Mouse (Mus musculus): Measurements from ENCODE around the gene Erp29. TPM values are rescaled to one million over a fixed set of nuclear protein-coding genes. Genes with fewer than 3 reads are reported as not detected.
A peak's percentile ranks its signal among the peaks of the same experiment; 100 is the strongest.
"Not testable (repeated sequence)": the region's sequence is repeated elsewhere in the genome, so short reads cannot be mapped to it uniquely, and the experiment has no call there.

Erp29 gene
- polyA plus RNA-seq (2015; fragmentation: Nextera tagmentation; extraction: Ambion mirVana), result 158 and 161 TPM in 2 replicates

- ATAC-seq (ENCODE audit: low FRiP score, low read depth), result peak; percentile 95
- no peaks in the 10 kb centered on the region for H3K9me3 ChIP-seq
- H3K4me2 ChIP-seq (replicated peaks), result peak within 1 kb of the TSS; percentile 91
These were observed at the start of gene Erp29 for GRCm38 (mm10) chr5:121452026-121452869. TSS of gene Erp29 (minus strand) at chr5:121452506.

GRCm38 (mm10) chr5:121501424-121501996 lies 49.2 kb upstream of the Erp29 start:
- H3K4me2 ChIP-seq (replicated peaks); H3K27ac ChIP-seq; H3K9ac ChIP-seq; H3K4me3 ChIP-seq; H3K36me3 ChIP-seq; H3K27me3 ChIP-seq; ATAC-seq (ENCODE audit: low FRiP score, low read depth); H3K4me1 ChIP-seq; H3K9me3 ChIP-seq: not testable (repeated sequence)
- WGBS, result 69% methylated on average over 10 of the region's 17 CpGs

More at GRCm38 (mm10) chr5:121452026-121452869, at the start of gene Erp29:
- Histone ChIP-seq H3K27me3 (no peaks in the 10 kb centered on the region), H3K4me3 (peak within 1 kb of the TSS; percentile 95), H3K36me3 (peaks cover 28% of the 10 kb centered on the region), H3K9ac (peak within 1 kb of the TSS; percentile 97), H3K27ac (peak within 1 kb of the TSS; percentile 93), H3K4me1 (peaks cover 28% of the 10 kb centered on the region)
- under 1% methylated on average over 90 of the region's 97 CpGs for WGBS

GRCm38 (mm10) chr5:121500719-121501118 lies 48.4 kb upstream of the Erp29 start:
- ATAC-seq (ENCODE audit: low FRiP score, low read depth), result no peak
- no peaks in the 10 kb centered on the region for H3K4me1 ChIP-seq
- H3K4me2 ChIP-seq (replicated peaks), result no peak overlapping the region
- H3K9me3 ChIP-seq, result no peaks in the 10 kb centered on the region
- H3K27ac ChIP-seq, result no peak overlapping the region
- H3K27me3 ChIP-seq, result no peaks in the 10 kb centered on the region
- H3K4me3 ChIP-seq, result no peak overlapping the region
- H3K9ac ChIP-seq, result no peak overlapping the region
- no peaks in the 10 kb centered on the region for H3K36me3 ChIP-seq
- WGBS, result 77% methylated on average over 7 of the region's 7 CpGs

- no peaks in the 10 kb centered on the region for H3K27me3 ChIP-seq
- no peak overlapping the region for H3K4me3 ChIP-seq
- no peaks in the 10 kb centered on the region for H3K4me1 ChIP-seq
- H3K9ac ChIP-seq, result no peak overlapping the region; the same call in 1 of the 2 replicates
- no peaks in the 10 kb centered on the region for H3K9me3 ChIP-seq
- no peak overlapping the region for H3K27ac ChIP-seq
- H3K36me3 ChIP-seq, result no peaks in the 10 kb centered on the region
- H3K4me2 ChIP-seq (replicated peaks), result no peak overlapping the region
- WGBS, result 57% methylated on average over 8 of the region's 8 CpGs
- no peak for ATAC-seq (ENCODE audit: low FRiP score, low read depth)
These were observed 41.0 kb upstream of the Erp29 start for GRCm38 (mm10) chr5:121493305-121493704.

GRCm38 (mm10) chr5:121484801-121485200 lies 32.5 kb upstream of the Erp29 start:
- H3K27me3 ChIP-seq, result no peaks in the 10 kb centered on the region
- H3K4me2 ChIP-seq (replicated peaks), result no peak overlapping the region
- no peak overlapping the region for H3K9ac ChIP-seq
- H3K4me3 ChIP-seq, result no peak overlapping the region
- 87% methylated on average over 5 of the region's 5 CpGs for WGBS
- ATAC-seq (ENCODE audit: low FRiP score, low read depth), result no peak
- no peak overlapping the region for H3K27ac ChIP-seq
- no peaks in the 10 kb centered on the region for H3K9me3 ChIP-seq
- no peaks in the 10 kb centered on the region for H3K36me3 ChIP-seq
- H3K4me1 ChIP-seq, result no peaks in the 10 kb centered on the region

- Histone ChIP-seq H3K9ac (no peak overlapping the region), H3K27ac (no peak overlapping the region), H3K4me3 (no peak overlapping the region), H3K9me3 (no peaks in the 10 kb centered on the region), H3K27me3 (no peaks in the 10 kb centered on the region), H3K4me2 (replicated peaks) (no peak overlapping the region), H3K36me3 (no peaks in the 10 kb centered on the region), H3K4me1 (no peaks in the 10 kb centered on the region)
- 38% methylated on average over 3 of the region's 3 CpGs for WGBS
- ATAC-seq (ENCODE audit: low FRiP score, low read depth), result no peak
These were observed 25.4 kb upstream of the Erp29 start for GRCm38 (mm10) chr5:121477680-121478079.

- no peak overlapping the region for H3K4me3 ChIP-seq
These were observed 23.7 kb upstream of the Erp29 start for GRCm38 (mm10) chr5:121476040-121476439.

GRCm38 (mm10) chr5:121474610-121475009 lies 22.3 kb upstream of the Erp29 start:
- no peak for ATAC-seq (ENCODE audit: low FRiP score, low read depth)

More at GRCm38 (mm10) chr5:121476040-121476439, 23.7 kb upstream of the Erp29 start:
- Histone ChIP-seq H3K9me3 (no peaks in the 10 kb centered on the region), H3K4me1 (no peaks in the 10 kb centered on the region), H3K36me3 (no peaks in the 10 kb centered on the region), H3K27me3 (no peaks in the 10 kb centered on the region), H3K4me2 (replicated peaks) (no peak overlapping the region), H3K9ac (no peak overlapping the region), H3K27ac (no peak overlapping the region)
- 79% methylated on average over 1 of the region's 1 CpGs for WGBS
- ATAC-seq (ENCODE audit: low FRiP score, low read depth), result no peak

GRCm38 (mm10) chr5:121472411-121472810 lies 20.1 kb upstream of the Erp29 start:
- no peaks in the 10 kb centered on the region for H3K4me1 ChIP-seq
- no peak overlapping the region for H3K4me3 ChIP-seq
- no peaks in the 10 kb centered on the region for H3K36me3 ChIP-seq
- no peak overlapping the region for H3K27ac ChIP-seq
- no peak overlapping the region for H3K4me2 ChIP-seq (replicated peaks)
- no peaks in the 10 kb centered on the region for H3K9me3 ChIP-seq
- WGBS, result 87% methylated on average over 2 of the region's 2 CpGs
- no peaks in the 10 kb centered on the region for H3K27me3 ChIP-seq
- ATAC-seq (ENCODE audit: low FRiP score, low read depth), result no peak
- no peak overlapping the region for H3K9ac ChIP-seq

More at GRCm38 (mm10) chr5:121474610-121475009, 22.3 kb upstream of the Erp29 start:
- Histone ChIP-seq H3K36me3 (no peaks in the 10 kb centered on the region), H3K27me3 (no peaks in the 10 kb centered on the region), H3K27ac (no peak overlapping the region), H3K4me1 (no peaks in the 10 kb centered on the region), H3K4me3 (no peak overlapping the region), H3K9me3 (no peaks in the 10 kb centered on the region), H3K9ac (no peak overlapping the region), H3K4me2 (replicated peaks) (no peak overlapping the region)
- WGBS, result 82% methylated on average over 7 of the region's 7 CpGs

GRCm38 (mm10) chr5:121469566-121469965 lies 17.3 kb upstream of the Erp29 start:
- WGBS, result 13% methylated on average over 3 of the region's 3 CpGs
- no peaks in the 10 kb centered on the region for H3K9me3 ChIP-seq
- H3K4me3 ChIP-seq, result no peak overlapping the region
- no peaks in the 10 kb centered on the region for H3K27me3 ChIP-seq
- no peak overlapping the region for H3K9ac ChIP-seq
- no peaks in the 10 kb centered on the region for H3K36me3 ChIP-seq
- no peak for ATAC-seq (ENCODE audit: low FRiP score, low read depth)
- H3K27ac ChIP-seq, result no peak overlapping the region
- H3K4me2 ChIP-seq (replicated peaks), result no peak overlapping the region
- H3K4me1 ChIP-seq, result no peaks in the 10 kb centered on the region

- Histone ChIP-seq H3K36me3 (no peaks in the 10 kb centered on the region), H3K4me2 (replicated peaks) (no peak overlapping the region), H3K9me3 (no peaks in the 10 kb centered on the region), H3K4me3 (no peak overlapping the region), H3K9ac (no peak overlapping the region), H3K4me1 (no peaks in the 10 kb centered on the region), H3K27ac (no peak overlapping the region), H3K27me3 (no peaks in the 10 kb centered on the region)
- ATAC-seq (ENCODE audit: low FRiP score, low read depth), result no peak
- 66% methylated on average over 5 of the region's 5 CpGs for WGBS
These were observed 11.4 kb upstream of the Erp29 start for GRCm38 (mm10) chr5:121463601-121464250.

GRCm38 (mm10) chr5:121462967-121463366 lies 10.7 kb upstream of the Erp29 start:
- H3K9ac ChIP-seq, result no peak overlapping the region
- no peaks in the 10 kb centered on the region for H3K4me1 ChIP-seq
- no peak overlapping the region for H3K4me3 ChIP-seq
- H3K4me2 ChIP-seq (replicated peaks), result no peak overlapping the region
- H3K27me3 ChIP-seq, result no peaks in the 10 kb centered on the region
- no peak for ATAC-seq (ENCODE audit: low FRiP score, low read depth)
- WGBS, result 49% methylated on average over 5 of the region's 5 CpGs
- no peak overlapping the region for H3K27ac ChIP-seq
- no peaks in the 10 kb centered on the region for H3K36me3 ChIP-seq
- no peaks in the 10 kb centered on the region for H3K9me3 ChIP-seq

Data from limb, embryonic 13.5 days (tissue).